Mouse (Mus musculus): Measurements from ENCODE around the gene Otop3. TPM values are rescaled to one million over a fixed set of nuclear protein-coding genes. Genes with fewer than 3 reads are reported as not detected.

The Otop3 gene
- total and polyA plus RNA-seq, 3 experiments: not detected

DNA sequence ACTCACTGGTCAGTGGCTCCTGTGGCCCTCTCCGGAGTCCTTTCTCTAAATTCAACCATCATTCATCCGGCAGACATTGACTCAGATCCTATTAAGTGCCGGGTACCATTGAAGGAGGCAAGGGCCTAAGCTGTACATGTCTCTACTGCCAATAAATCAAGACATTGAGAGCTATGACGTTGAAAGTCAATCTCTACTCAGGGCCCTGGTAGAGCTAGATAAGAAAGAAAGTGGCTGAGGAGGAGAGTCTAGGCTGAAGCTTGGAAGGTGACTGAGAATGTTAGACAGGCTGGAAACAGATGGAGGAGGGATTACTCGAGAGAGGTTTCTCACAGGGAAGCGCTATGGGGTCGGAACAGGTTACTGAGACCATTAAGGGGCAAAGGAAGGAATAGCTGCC lies 35.8 kb downstream of the Otop3 start:
- Histone ChIP-seq H3K27ac (no peak overlapping the region), H3K79me2 (replicated peaks; ENCODE audit: control insufficient read depth, insufficient read depth, low read length) (no peaks in the 10 kb centered on the region), H3K4me1 (ENCODE audit: control insufficient read depth, insufficient read depth, low read length) (peaks cover 4% of the 10 kb centered on the region), H3K36me3 (ENCODE audit: control insufficient read depth, insufficient read depth, low read length) (no peaks in the 10 kb centered on the region), H3K9ac (ENCODE audit: low read depth, low read length) (no peak overlapping the region), H3K4me3 (no peak overlapping the region), H3K27me3 (ENCODE audit: control insufficient read depth, insufficient read depth, low read length) (0 out of 2 replicates have a peak, but pooled peaks cover 3% of the 10 kb centered on the region)
- DNase-seq: no peak
- TF ChIP-seq CTCF (IDR thresholded peaks at IDR 0.05): no peak
- no peak for TF ChIP-seq POLR2A (IDR thresholded peaks at IDR 0.05; ENCODE audit: insufficient read depth, low read depth, low read length)
- no peak for TF ChIP-seq EP300 (IDR thresholded peaks at IDR 0.05; ENCODE audit: insufficient read depth, low read depth, low read length)
- intact Hi-C loops (cut with DNase I): no loop called here
- WGBS: 71% methylated on average over 7 of the region's 7 CpGs

DNA sequence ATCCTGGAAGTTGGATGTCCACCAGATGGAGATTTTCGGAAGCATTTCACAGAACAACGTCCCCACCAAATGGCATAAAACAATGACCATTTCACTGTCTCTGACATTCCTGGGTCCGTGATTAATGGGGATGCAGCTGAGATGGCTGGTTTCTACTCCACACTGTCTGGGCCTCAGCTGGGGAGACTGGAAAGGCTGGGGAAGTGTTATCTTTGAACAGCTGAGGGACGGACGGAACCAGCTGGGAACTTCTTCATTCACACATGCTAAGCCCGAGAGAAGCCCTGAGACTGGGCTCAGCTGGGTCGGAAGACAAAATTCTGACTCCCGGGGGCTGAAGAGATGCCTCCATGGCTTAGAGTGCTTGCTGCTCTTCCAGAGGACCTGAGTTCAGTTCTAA lies 36.8 kb downstream of the Otop3 start:
- WGBS: 62% methylated on average over 8 of the region's 8 CpGs
- no peaks in the 10 kb centered on the region for H3K79me2 ChIP-seq (replicated peaks; ENCODE audit: control insufficient read depth, insufficient read depth, low read length)
- 0 out of 2 replicates have a peak, but pooled peaks cover 3% of the 10 kb centered on the region for H3K27me3 ChIP-seq (ENCODE audit: control insufficient read depth, insufficient read depth, low read length)
- H3K36me3 ChIP-seq (ENCODE audit: control insufficient read depth, insufficient read depth, low read length): no peaks in the 10 kb centered on the region
- no peak for DNase-seq
- intact Hi-C loops (cut with DNase I): no loop called here
- H3K4me1 ChIP-seq (ENCODE audit: control insufficient read depth, insufficient read depth, low read length): peaks cover 4% of the 10 kb centered on the region
- no peak overlapping the region for H3K27ac ChIP-seq
- H3K9ac ChIP-seq (ENCODE audit: low read depth, low read length): no peak overlapping the region
- TF ChIP-seq POLR2A (IDR thresholded peaks at IDR 0.05; ENCODE audit: insufficient read depth, low read depth, low read length) (no peak), EP300 (IDR thresholded peaks at IDR 0.05; ENCODE audit: insufficient read depth, low read depth, low read length) (no peak), CTCF (IDR thresholded peaks at IDR 0.05) (no peak)
- H3K4me3 ChIP-seq: no peak overlapping the region

DNA sequence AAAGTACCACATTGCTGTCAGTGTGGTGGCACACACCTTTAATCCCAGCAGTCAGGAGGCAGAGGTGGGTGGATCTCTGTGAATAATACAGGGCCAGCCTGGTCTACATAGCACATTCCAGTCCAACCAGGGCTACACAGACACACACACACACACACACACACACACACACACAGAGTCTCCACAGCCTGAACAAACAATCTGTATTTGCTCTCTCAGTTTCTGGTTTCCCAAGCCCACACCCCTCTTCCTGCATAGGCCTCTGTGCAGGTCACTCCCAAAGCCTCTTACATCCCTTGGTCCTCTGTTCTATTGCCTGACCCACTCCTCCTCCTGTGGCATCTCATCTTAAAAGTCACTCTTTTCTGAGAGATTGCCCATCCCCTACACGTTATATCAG lies 37.5 kb downstream of the Otop3 start:
- 71% methylated on average over 1 of the region's 1 CpGs for WGBS

DNA sequence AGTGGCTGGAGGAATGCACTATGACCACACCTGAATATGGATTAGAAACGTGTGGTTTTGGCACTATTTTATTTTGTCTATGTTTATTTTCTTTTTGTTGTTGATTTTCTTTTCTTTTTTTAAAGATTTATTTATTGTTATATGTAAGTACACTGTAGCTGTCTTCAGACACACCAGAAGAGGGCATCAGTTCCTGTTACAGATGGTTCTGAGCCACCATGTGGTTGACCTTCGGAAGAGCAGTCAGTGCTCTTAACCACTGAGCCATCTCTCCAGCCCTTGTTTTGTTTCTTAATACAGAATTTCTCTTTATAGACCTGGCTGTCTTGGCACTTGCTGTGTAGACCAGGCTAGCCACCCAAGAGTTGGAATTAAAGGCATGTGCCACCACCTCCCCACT lies 38.2 kb downstream of the Otop3 start:
- H3K9ac ChIP-seq (ENCODE audit: low read depth, low read length): no peak overlapping the region
- no peak overlapping the region for H3K4me3 ChIP-seq
- H3K27me3 ChIP-seq (ENCODE audit: control insufficient read depth, insufficient read depth, low read length): no peaks in the 10 kb centered on the region
- H3K79me2 ChIP-seq (replicated peaks; ENCODE audit: control insufficient read depth, insufficient read depth, low read length): no peaks in the 10 kb centered on the region
- peaks cover 4% of the 10 kb centered on the region for H3K4me1 ChIP-seq (ENCODE audit: control insufficient read depth, insufficient read depth, low read length)
- H3K27ac ChIP-seq: no peak overlapping the region
- no peaks in the 10 kb centered on the region for H3K36me3 ChIP-seq (ENCODE audit: control insufficient read depth, insufficient read depth, low read length)
- intact Hi-C loops (cut with DNase I): no loop called here
- no peak for DNase-seq
- no peak for TF ChIP-seq POLR2A (IDR thresholded peaks at IDR 0.05; ENCODE audit: insufficient read depth, low read depth, low read length)
- 0 out of 2 replicates have a peak, but pooled peaks have one; percentile 14 for TF ChIP-seq CTCF (IDR thresholded peaks at IDR 0.05)
- 55% methylated on average over 2 of the region's 2 CpGs for WGBS

More for the DNA sequence above, 37.5 kb downstream of the Otop3 start:
- H3K27ac ChIP-seq: no peak overlapping the region
- H3K27me3 ChIP-seq (ENCODE audit: control insufficient read depth, insufficient read depth, low read length): 0 out of 2 replicates have a peak, but pooled peaks cover 2% of the 10 kb centered on the region
- H3K79me2 ChIP-seq (replicated peaks; ENCODE audit: control insufficient read depth, insufficient read depth, low read length): no peaks in the 10 kb centered on the region
- H3K9ac ChIP-seq (ENCODE audit: low read depth, low read length): no peak overlapping the region
- peaks cover 4% of the 10 kb centered on the region for H3K4me1 ChIP-seq (ENCODE audit: control insufficient read depth, insufficient read depth, low read length)
- no peak for DNase-seq
- H3K4me3 ChIP-seq: no peak overlapping the region
- H3K36me3 ChIP-seq (ENCODE audit: control insufficient read depth, insufficient read depth, low read length): no peaks in the 10 kb centered on the region
- TF ChIP-seq POLR2A (IDR thresholded peaks at IDR 0.05; ENCODE audit: insufficient read depth, low read depth, low read length) (no peak), EP300 (IDR thresholded peaks at IDR 0.05; ENCODE audit: insufficient read depth, low read depth, low read length) (no peak), CTCF (IDR thresholded peaks at IDR 0.05) (no peak)
- intact Hi-C loops (cut with DNase I): no loop called here

DNA sequence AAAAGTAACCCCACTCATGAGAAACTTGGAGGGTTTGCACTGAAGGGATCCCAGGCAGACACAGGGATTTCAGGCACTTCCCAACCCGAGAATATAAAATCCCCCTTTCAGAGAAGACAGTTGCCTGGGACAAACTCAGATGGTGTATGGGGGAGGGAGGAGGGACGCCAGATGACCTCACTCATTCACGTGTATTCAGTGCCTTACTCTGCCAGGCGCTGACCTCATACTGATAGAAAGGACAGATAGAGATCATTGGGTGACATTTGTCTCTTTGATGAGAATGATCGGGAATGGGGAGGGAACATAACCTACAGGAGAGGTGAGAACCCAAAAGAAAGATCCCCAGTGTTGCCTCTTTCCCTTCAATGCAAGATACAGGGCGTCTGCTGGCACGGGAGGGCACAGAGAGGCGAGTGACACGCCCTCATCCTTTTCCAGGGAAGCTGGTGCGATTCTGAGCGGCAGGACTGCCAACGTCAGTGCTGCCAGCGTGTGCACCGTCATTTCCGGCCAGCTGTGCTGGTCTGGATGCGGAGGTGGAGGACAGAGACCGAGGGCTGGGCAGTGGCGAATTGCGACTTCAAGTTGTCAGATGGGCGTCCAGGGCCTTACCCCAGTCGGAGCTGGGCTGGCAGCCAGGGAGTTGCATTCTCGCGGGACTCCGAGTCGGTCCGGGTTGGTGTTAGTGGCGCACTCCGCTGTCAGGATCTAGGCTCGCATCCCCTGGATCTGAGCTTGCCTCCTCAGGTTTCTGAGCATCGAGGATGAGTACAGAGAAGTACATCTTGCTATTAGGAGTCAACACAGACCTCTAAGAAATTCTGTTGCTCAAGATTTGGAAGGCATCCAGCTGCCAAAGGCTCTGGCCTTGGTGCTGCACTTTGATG lies 39.5 kb downstream of the Otop3 start:
- intact Hi-C loops (cut with DNase I): no loop called here
- Histone ChIP-seq H3K4me3 (peak overlapping the region; percentile 46), H3K36me3 (ENCODE audit: control insufficient read depth, insufficient read depth, low read length) (no peaks in the 10 kb centered on the region), H3K79me2 (replicated peaks; ENCODE audit: control insufficient read depth, insufficient read depth, low read length) (no peaks in the 10 kb centered on the region), H3K27ac (peak overlapping the region; percentile 65), H3K27me3 (ENCODE audit: control insufficient read depth, insufficient read depth, low read length) (no peaks in the 10 kb centered on the region), H3K4me1 (ENCODE audit: control insufficient read depth, insufficient read depth, low read length) (peaks cover 4% of the 10 kb centered on the region), H3K9ac (ENCODE audit: low read depth, low read length) (peak overlapping the region; percentile 64)
- DNase-seq: peak; percentile 81 to 82
- 2% methylated on average over 30 of the region's 30 CpGs for WGBS
- TF ChIP-seq EP300 (IDR thresholded peaks at IDR 0.05; ENCODE audit: insufficient read depth, low read depth, low read length): 0 out of 2 replicates have a peak, but pooled peaks have one; percentile 41
- TF ChIP-seq POLR2A (IDR thresholded peaks at IDR 0.05; ENCODE audit: insufficient read depth, low read depth, low read length): peak; percentile 47; the same call in 1 of the 2 replicates
- TF ChIP-seq CTCF (IDR thresholded peaks at IDR 0.05): no peak
